Mouse (Mus musculus): ENCODE measurements around the gene Ghrh. TPM values are rescaled to one million over a fixed set of nuclear protein-coding genes. Genes with fewer than 3 reads are reported as not detected.
A peak's percentile ranks its signal among the peaks of the same experiment; 100 is the strongest.

Ghrh gene
- polyA plus RNA-seq, 1 experiment from 2014 or later, result not detected

DNA sequence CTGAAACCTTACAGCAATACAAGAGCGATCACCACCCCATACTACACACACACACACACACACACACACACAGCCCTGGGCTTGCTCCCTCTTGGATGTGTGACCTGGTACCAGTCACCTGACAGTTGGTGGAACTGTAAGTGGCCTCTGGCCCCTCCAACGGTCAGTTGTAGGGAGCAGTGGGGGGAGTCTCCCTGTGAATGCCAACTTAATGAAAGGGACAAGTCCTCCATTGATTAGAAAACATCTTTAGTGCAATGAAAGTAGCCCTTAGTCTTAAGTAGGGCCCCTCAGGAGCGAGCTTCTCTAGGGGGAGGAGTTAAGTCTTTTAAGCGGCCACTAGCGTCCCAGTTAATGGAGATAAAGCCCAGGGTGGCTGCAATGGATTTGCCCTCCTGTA lies 19.2 kb downstream of the Ghrh start:
- Histone ChIP-seq H3K9ac (replicated peaks) (no peak overlapping the region), H3K36me3 (replicated peaks; ENCODE audit: insufficient read depth, low read length) (peaks cover 45% of the 10 kb centered on the region)
- no peak for ATAC-seq

GRCm38 (mm10) chr2:157325238-157325637 lies 22.1 kb downstream of the Ghrh start:
- no peak for DNase-seq
- no peak for ATAC-seq
- Histone ChIP-seq H3K9me3 (ENCODE audit: low read length) (no peaks in the 10 kb centered on the region), H3K4me2 (ENCODE audit: low read depth, low read length) (no peak overlapping the region), H3K4me1 (ENCODE audit: insufficient read depth) (no peaks in the 10 kb centered on the region), H3K36me3 (replicated peaks; ENCODE audit: insufficient read depth, low read length) (peaks cover 68% of the 10 kb centered on the region), H3K27ac (ENCODE audit: low read depth) (no peak overlapping the region), H3K9ac (replicated peaks) (no peak overlapping the region), H3K4me3 (ENCODE audit: low read depth, low read length) (no peak overlapping the region), H3K27me3 (ENCODE audit: insufficient read depth, low read length) (no peaks in the 10 kb centered on the region)
- WGBS (ENCODE audit: insufficient replicate concordance), result 61% methylated on average over 2 of the region's 2 CpGs
- TF ChIP-seq CTCF (IDR thresholded peaks at IDR 0.05; ENCODE audit: low read depth), result no peak
- TF ChIP-seq EP300 (IDR thresholded peaks at IDR 0.05; ENCODE audit: low read depth), result no peak

More for the DNA sequence above, 19.2 kb downstream of the Ghrh start:
- TF ChIP-seq EP300 (IDR thresholded peaks at IDR 0.05; ENCODE audit: low read depth) (no peak), CTCF (IDR thresholded peaks at IDR 0.05; ENCODE audit: low read depth) (no peak)
- Histone ChIP-seq H3K4me1 (ENCODE audit: insufficient read depth) (no peaks in the 10 kb centered on the region), H3K27me3 (ENCODE audit: insufficient read depth, low read length) (no peaks in the 10 kb centered on the region), H3K9me3 (ENCODE audit: low read length) (no peaks in the 10 kb centered on the region), H3K27ac (ENCODE audit: low read depth) (no peak overlapping the region), H3K4me2 (ENCODE audit: low read depth, low read length) (no peak overlapping the region), H3K4me3 (ENCODE audit: low read depth, low read length) (no peak overlapping the region)
- no peak for DNase-seq
- 75% methylated on average over 5 of the region's 5 CpGs for WGBS (ENCODE audit: insufficient replicate concordance)

GRCm38 (mm10) chr2:157322029-157322766 lies 25.1 kb downstream of the Ghrh start:
- WGBS (ENCODE audit: insufficient replicate concordance), result 86% methylated on average over 5 of the region's 5 CpGs
- TF ChIP-seq EP300 (IDR thresholded peaks at IDR 0.05; ENCODE audit: low read depth) (no peak), CTCF (IDR thresholded peaks at IDR 0.05; ENCODE audit: low read depth) (no peak)

GRCm38 (mm10) chr2:157320886-157321285 lies 26.4 kb downstream of the Ghrh start:
- Histone ChIP-seq H3K27ac (ENCODE audit: low read depth) (no peak overlapping the region), H3K4me1 (ENCODE audit: insufficient read depth) (no peaks in the 10 kb centered on the region), H3K4me3 (ENCODE audit: low read depth, low read length) (no peak overlapping the region), H3K4me2 (ENCODE audit: low read depth, low read length) (no peak overlapping the region), H3K27me3 (ENCODE audit: insufficient read depth, low read length) (no peaks in the 10 kb centered on the region), H3K9ac (replicated peaks) (no peak overlapping the region), H3K9me3 (ENCODE audit: low read length) (no peaks in the 10 kb centered on the region), H3K36me3 (replicated peaks; ENCODE audit: insufficient read depth, low read length) (peaks cover 79% of the 10 kb centered on the region)
- ATAC-seq (no peak), DNase-seq (no peak)
- TF ChIP-seq CTCF (IDR thresholded peaks at IDR 0.05; ENCODE audit: low read depth) (no peak), EP300 (IDR thresholded peaks at IDR 0.05; ENCODE audit: low read depth) (no peak)
- WGBS (ENCODE audit: insufficient replicate concordance), result 76% methylated on average over 5 of the region's 5 CpGs

More at GRCm38 (mm10) chr2:157322029-157322766, 25.1 kb downstream of the Ghrh start:
- no peaks in the 10 kb centered on the region for H3K27me3 ChIP-seq (ENCODE audit: insufficient read depth, low read length)
- H3K9ac ChIP-seq (replicated peaks), result no peak overlapping the region
- no peak for ATAC-seq
- H3K36me3 ChIP-seq (replicated peaks; ENCODE audit: insufficient read depth, low read length), result peaks cover 82% of the 10 kb centered on the region
- no peak overlapping the region for H3K4me2 ChIP-seq (ENCODE audit: low read depth, low read length)
- no peak for DNase-seq
- no peaks in the 10 kb centered on the region for H3K4me1 ChIP-seq (ENCODE audit: insufficient read depth)
- H3K27ac ChIP-seq (ENCODE audit: low read depth), result no peak overlapping the region
- no peaks in the 10 kb centered on the region for H3K9me3 ChIP-seq (ENCODE audit: low read length)
- H3K4me3 ChIP-seq (ENCODE audit: low read depth, low read length), result no peak overlapping the region

DNA sequence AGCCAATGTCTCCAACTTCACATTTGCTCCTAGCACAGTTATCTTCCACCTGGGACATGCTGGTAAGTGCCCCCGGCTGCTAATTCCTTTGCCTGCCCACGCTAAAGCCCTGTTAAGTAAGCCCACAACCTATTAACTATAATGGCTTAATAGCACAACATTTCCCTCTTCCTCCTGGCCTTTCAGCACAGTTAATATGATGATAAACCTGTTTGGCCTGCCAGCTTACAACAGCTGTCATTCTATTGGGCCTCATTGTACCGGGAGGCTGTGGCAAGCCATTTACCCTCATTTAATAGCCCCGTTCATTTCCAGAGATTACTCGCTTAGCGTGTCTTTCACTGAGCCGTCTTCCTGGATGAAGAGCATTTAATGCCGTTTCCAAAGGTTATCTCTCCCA lies 27.2 kb downstream of the Ghrh start:
- no peak overlapping the region for H3K27ac ChIP-seq (ENCODE audit: low read depth)
- no peak overlapping the region for H3K9ac ChIP-seq (replicated peaks)
- TF ChIP-seq CTCF (IDR thresholded peaks at IDR 0.05; ENCODE audit: low read depth) (no peak), EP300 (IDR thresholded peaks at IDR 0.05; ENCODE audit: low read depth) (no peak)
- no peak overlapping the region for H3K4me2 ChIP-seq (ENCODE audit: low read depth, low read length)
- WGBS (ENCODE audit: insufficient replicate concordance), result 86% methylated on average over 8 of the region's 8 CpGs
- H3K4me1 ChIP-seq (ENCODE audit: insufficient read depth), result no peaks in the 10 kb centered on the region
- no peaks in the 10 kb centered on the region for H3K9me3 ChIP-seq (ENCODE audit: low read length)
- H3K27me3 ChIP-seq (ENCODE audit: insufficient read depth, low read length), result no peaks in the 10 kb centered on the region
- peaks cover 79% of the 10 kb centered on the region for H3K36me3 ChIP-seq (replicated peaks; ENCODE audit: insufficient read depth, low read length)
- DNase-seq (no peak), ATAC-seq (no peak)
- H3K4me3 ChIP-seq (ENCODE audit: low read depth, low read length), result no peak overlapping the region

DNA sequence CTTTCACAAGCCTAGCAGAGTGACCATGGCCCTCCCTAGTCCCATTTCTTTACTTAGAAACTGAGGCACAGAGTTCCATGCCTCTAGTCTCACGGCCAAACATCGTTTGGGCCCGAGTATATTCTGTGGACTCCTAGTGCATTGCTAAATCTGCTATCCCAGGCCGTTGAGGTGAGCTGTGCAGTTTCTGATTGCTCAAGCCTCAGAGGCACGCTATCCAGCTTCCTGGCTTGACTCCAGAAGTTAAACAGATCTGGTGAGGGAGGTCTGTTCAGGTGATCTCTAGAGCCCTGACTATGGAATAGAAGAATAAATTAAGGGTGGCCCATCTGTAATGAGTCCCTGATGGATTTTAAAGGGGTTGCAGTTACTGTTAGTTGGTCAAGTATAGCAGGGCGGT lies 30.1 kb downstream of the Ghrh start:
- Histone ChIP-seq H3K4me3 (ENCODE audit: low read depth, low read length) (no peak overlapping the region), H3K9me3 (ENCODE audit: low read length) (no peaks in the 10 kb centered on the region), H3K27ac (ENCODE audit: low read depth) (no peak overlapping the region), H3K9ac (replicated peaks) (no peak overlapping the region), H3K4me2 (ENCODE audit: low read depth, low read length) (no peak overlapping the region), H3K36me3 (replicated peaks; ENCODE audit: insufficient read depth, low read length) (peaks cover 80% of the 10 kb centered on the region), H3K27me3 (ENCODE audit: insufficient read depth, low read length) (no peaks in the 10 kb centered on the region), H3K4me1 (ENCODE audit: insufficient read depth) (no peaks in the 10 kb centered on the region)
- ATAC-seq (peak; percentile 74), DNase-seq (no peak)
- TF ChIP-seq CTCF (IDR thresholded peaks at IDR 0.05; ENCODE audit: low read depth) (no peak), EP300 (IDR thresholded peaks at IDR 0.05; ENCODE audit: low read depth) (no peak)
- WGBS (ENCODE audit: insufficient replicate concordance), result 71% methylated on average over 6 of the region's 6 CpGs
